Mouse (Mus musculus): Measurements from ENCODE around the gene Mrpl22.

The Mrpl22 gene

GRCm38 (mm10) chr11:58171459-58172091 is at the start of gene Mrpl22:
TSS of gene Mrpl22 (plus strand) at chr11:58171661.
- DNase-seq (ENCODE audit: low read depth in 1 of 2, low spot score in 2 of 2), result peak; percentile 80 to 86

- no peak for DNase-seq (ENCODE audit: low read depth in 1 of 2, low spot score in 2 of 2)
Observed at GRCm38 (mm10) chr11:58123711-58124110, 47.8 kb upstream of the Mrpl22 start.

DNA sequence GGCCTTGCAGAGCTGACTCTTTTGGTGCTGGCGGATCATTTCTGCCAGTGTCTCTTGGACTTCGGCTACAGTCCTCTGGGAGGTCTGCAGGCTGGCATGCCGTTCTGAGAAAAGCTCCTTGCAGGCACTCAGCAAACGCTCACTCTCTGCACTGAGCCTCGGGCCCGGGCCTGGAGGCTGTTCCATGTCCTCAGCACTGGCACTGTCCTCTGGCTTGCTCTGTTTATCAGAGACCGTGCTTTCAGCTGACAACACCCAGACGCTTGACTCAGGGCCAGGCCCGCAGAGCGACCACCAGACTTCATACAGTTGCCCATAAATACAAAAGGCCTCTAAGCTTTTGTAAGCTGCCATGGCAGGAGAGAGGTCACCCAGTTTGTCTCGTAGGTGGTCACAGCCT is 46.4 kb upstream of the Mrpl22 start:
- DNase-seq (ENCODE audit: low read depth in 1 of 2, low spot score in 2 of 2), result no peak

DNA sequence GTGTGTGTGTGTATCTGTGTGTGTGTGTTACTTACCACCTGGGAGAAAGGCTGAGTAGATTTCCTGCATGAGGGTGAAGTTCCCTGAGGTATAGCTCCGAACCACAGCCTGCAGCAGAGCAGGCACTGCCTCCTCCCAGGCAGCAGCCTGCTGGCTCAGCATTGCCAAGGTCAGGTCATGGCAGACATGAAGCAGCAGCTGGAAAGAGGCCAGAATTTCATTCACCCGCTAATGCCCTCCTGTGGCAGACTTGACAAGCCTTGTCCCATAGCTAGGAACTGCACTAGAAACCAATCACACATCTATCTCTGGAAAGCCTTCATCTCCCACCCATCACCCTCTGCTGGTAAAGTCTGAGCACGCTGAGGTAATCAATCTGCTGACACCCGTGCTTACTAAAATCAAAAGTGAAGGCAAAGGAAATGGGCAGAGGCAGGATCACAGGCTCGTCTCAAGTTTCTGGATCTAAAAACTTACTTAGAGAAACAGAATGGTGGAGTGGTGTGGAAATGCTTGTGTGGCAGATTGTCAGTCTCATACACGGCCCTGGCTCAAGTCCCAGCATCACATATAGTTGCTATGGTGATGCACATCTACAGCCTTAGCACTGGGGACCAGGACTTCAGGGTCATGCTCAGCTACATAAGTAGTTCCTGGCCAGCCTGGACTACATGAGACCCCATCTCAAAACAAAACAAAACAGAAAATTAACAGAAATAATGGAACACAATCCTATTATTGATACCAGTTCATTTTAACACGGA is 44.9 kb upstream of the Mrpl22 start:
- DNase-seq (ENCODE audit: low read depth in 1 of 2, low spot score in 2 of 2), result no peak

- DNase-seq (ENCODE audit: low read depth in 1 of 2, low spot score in 2 of 2), result no peak
Observed at GRCm38 (mm10) chr11:58127544-58127943, 43.9 kb upstream of the Mrpl22 start.

GRCm38 (mm10) chr11:58129302-58129843 is 42.1 kb upstream of the Mrpl22 start:
- DNase-seq (ENCODE audit: low read depth in 1 of 2, low spot score in 2 of 2), result no peak

- DNase-seq (ENCODE audit: low read depth in 1 of 2, low spot score in 2 of 2), result no peak
Observed at GRCm38 (mm10) chr11:58132026-58132425, 39.4 kb upstream of the Mrpl22 start.

GRCm38 (mm10) chr11:58134869-58135268 is 36.6 kb upstream of the Mrpl22 start:
- no peak for DNase-seq (ENCODE audit: low read depth in 1 of 2, low spot score in 2 of 2)

- DNase-seq (ENCODE audit: low read depth in 1 of 2, low spot score in 2 of 2), result no peak
Observed at GRCm38 (mm10) chr11:58135296-58135695, 36.2 kb upstream of the Mrpl22 start.

DNA sequence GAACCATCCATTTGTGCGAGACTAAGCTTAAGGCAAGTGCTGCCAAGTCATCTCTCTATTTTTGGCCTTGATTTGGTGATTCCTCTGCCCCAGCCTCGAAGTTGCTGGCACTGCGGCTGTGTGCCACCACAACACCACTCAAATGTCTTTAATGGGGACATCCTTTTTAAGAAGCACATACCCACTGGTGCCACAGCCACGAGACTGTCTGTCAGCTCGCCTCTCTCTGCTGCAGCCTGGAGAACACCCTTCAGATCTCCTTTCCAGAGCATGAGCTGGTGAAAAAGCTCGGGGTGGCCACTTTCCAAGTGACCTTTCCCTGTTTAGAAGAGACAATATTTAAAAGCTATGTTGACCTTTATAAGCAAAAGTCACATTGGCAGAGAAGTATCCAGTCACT is 34.8 kb upstream of the Mrpl22 start:
- DNase-seq (ENCODE audit: low read depth in 1 of 2, low spot score in 2 of 2), result no peak

DNA sequence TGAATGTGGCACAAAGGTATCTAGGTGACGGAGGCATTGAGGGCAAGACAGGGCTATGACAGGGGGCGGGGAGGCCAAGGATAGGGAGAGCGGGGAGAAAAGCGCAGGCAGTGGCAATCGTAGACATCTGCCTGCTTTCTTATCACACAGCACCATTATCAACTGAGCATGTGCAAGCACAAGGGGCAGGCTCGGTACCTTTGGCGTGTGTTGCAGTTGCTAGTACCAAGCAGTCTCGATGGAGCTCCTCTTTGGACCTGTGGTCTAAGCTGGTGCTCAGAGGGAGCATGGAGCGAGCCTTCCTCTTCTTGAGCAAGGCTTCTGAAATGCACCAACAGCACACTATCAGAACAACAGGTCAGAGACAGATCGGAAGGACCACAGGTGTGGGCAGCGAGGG is 32.6 kb upstream of the Mrpl22 start:
- DNase-seq (ENCODE audit: low read depth in 1 of 2, low spot score in 2 of 2), result no peak

- DNase-seq (ENCODE audit: low read depth in 1 of 2, low spot score in 2 of 2), result no peak
Observed at GRCm38 (mm10) chr11:58139466-58139865, 32.0 kb upstream of the Mrpl22 start.

- no peak for DNase-seq (ENCODE audit: low read depth in 1 of 2, low spot score in 2 of 2)
Observed at GRCm38 (mm10) chr11:58143704-58144426, 27.6 kb upstream of the Mrpl22 start.

DNA sequence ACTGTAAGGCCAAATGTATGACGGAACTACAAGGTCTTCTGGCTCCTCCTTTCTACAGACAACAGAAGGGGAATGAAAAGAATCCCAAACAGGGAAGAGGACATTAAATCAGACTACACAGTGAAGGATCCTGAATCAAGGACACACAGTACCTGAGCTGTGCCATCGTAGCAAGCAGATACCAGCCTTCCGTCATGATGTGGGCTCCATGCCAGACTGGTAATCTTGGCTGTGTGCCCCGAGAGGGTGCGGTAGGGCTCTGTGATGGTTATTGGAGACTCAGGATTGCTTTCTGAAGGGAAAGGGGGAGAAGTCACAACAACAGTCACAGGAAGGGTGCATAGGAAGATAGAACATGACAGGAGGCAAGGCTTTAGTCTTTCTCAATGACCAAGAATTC is 25.2 kb upstream of the Mrpl22 start:
- no peak for DNase-seq (ENCODE audit: low read depth in 1 of 2, low spot score in 2 of 2)

DNA sequence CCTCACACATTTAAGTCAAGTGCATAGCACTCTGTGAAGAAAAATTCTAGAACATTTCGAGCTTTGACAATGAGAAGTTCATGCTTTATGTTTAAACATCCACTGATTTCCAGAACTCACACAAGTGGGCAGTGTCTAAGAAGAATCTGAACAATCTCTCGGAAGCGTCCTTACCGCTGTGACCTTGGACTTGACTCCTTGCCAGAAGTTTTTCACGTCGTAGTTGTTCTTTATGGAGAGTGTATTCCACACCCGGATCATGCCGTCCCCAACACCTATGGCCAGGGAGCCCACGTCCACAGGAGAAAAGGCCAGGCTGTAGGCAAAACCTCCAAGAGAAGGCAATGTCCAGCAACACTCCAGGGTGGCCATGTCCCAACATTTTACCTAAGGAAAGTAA is 16.0 kb upstream of the Mrpl22 start:
- DNase-seq (ENCODE audit: low read depth in 1 of 2, low spot score in 2 of 2), result no peak

DNA sequence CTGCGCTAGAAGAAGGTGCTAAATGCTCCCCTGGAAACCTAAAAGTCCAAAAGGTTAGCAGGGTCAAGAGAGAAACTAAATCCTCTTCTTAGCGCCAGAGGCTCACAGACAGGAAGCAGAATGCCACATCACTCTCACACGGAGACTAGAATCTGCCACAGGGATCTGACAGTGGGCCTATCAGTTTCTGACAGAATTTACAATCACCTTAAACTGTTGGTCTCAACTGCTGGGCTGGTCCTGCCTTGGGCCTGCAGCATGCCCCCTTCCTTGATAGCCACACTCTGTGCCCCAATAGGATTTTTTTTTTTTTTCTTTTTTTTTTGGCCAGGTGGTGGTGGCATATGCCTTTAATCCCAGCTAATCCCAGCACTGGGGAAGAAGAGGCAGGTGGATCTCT is 14.6 kb upstream of the Mrpl22 start:
- DNase-seq (ENCODE audit: low read depth in 1 of 2, low spot score in 2 of 2), result no peak

- DNase-seq (ENCODE audit: low read depth in 1 of 2, low spot score in 2 of 2), result no peak
Observed at GRCm38 (mm10) chr11:58165072-58165471, 6.4 kb upstream of the Mrpl22 start.

GRCm38 (mm10) chr11:58167822-58168166 is 3.7 kb upstream of the Mrpl22 start:
- no peak for DNase-seq (ENCODE audit: low read depth in 1 of 2, low spot score in 2 of 2)

DNA sequence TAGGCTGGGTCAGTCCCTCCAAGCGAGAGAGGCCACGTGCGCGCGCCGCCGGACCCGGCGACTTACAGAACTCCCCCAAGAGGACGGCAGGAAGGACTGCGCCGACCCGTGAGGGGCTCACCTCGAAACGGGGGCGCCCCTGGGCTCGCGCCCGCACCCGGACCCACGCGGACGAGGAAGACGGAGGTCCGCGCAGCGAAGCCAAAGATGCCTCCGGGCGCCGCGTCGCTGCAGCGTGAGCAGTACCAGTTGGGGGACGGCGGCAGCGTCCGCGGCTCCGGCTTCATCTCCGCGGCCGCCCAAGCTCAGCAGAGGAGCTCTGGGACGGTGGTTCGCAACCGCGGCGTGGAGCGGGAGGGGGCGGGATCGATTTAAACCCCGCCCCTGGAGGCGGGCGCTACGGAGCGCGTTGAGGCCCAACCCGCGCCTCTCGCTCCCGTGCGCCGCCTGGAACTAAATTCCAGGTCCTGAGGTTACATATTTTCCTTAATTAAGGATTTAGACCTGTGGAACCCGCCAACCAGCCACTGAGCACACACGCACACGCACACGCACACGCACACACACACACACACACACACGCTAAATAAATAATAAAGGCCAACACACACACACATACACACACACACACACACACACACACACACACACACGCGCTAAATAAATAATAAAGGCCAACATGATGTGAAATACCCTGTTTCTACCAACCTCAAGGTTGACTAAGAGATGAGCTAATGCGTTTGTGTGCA is 3.1 kb upstream of the Mrpl22 start, which contains the start of gene Gemin5:
Gene Gemin5, minus strand, starts transcription at position 373 of the 749 bp plus-strand sequence.
- DNase-seq (ENCODE audit: low read depth in 1 of 2, low spot score in 2 of 2), result peak; percentile 23 to 68

- no peak for DNase-seq (ENCODE audit: low read depth in 1 of 2, low spot score in 2 of 2)
Observed at GRCm38 (mm10) chr11:58169666-58170065, 1.8 kb upstream of the Mrpl22 start.

GRCm38 (mm10) chr11:58179563-58179962 is 8.1 kb downstream of the Mrpl22 start:
- DNase-seq (ENCODE audit: low read depth in 1 of 2, low spot score in 2 of 2), result peak; percentile 28 to 42

Data from monocyte, adult 2 months (primary cell).